Comparison of ENCODE assay signal across 9 mouse cellular contexts in genomic region chr5:130853371-130853770, GRCm38 (mm10).
A peak's percentile ranks its signal among the peaks of the same experiment; 100 is the strongest.
DNase-seq lines count a peak whose midpoint lies in the region; ATAC-seq lines count a peak whose summit lies in the region.
"Had no signal": no experiment of that assay in that cellular context is flagged by ENCODE, and none has a peak within 500 bp of the region (broad histone marks: within the 10 kb centered on the region; RNA-seq: fewer than 3 reads in every experiment).

No protein-coding gene starts in this region.

- no peak overlapping the region for H3K4me3 ChIP-seq in hindbrain, embryonic 10.5 days
- no peak overlapping the region for H3K4me3 ChIP-seq in hindbrain, embryonic 13.5 days
- H3K4me3 ChIP-seq: stomach, embryonic 15.5 days had no signal

- no peak overlapping the region for H3K9ac ChIP-seq in hindbrain, embryonic 13.5 days
- H3K9ac ChIP-seq: stomach, embryonic 15.5 days had no signal

- WGBS in hindbrain, embryonic 10.5 days, result 2% methylated on average over 10 of the region's 10 CpGs
- WGBS in hindbrain, embryonic 13.5 days, result under 1% methylated on average over 10 of the region's 10 CpGs

- H3K4me2 ChIP-seq in hindbrain, embryonic 13.5 days, result no peak overlapping the region
- H3K4me2 ChIP-seq: stomach, embryonic 15.5 days had no signal

- H3K27me3 ChIP-seq in hindbrain, embryonic 10.5 days (ENCODE audit: insufficient read depth, poor library complexity, severe bottlenecking), result no peaks in the 10 kb centered on the region
- 0 out of 2 replicates have a peak, but pooled peaks cover 3% of the 10 kb centered on the region for H3K27me3 ChIP-seq in hindbrain, embryonic 13.5 days
- H3K27me3 ChIP-seq: stomach, embryonic 15.5 days had no signal

- H3K9me3 ChIP-seq in hindbrain, embryonic 10.5 days, result no peaks in the 10 kb centered on the region
- H3K9me3 ChIP-seq in hindbrain, embryonic 13.5 days, result no peaks in the 10 kb centered on the region
- H3K9me3 ChIP-seq: stomach, embryonic 15.5 days had no signal

- H3K4me1 ChIP-seq in hindbrain, embryonic 10.5 days (replicated peaks), result peaks cover 12% of the 10 kb centered on the region
- H3K4me1 ChIP-seq in hindbrain, embryonic 13.5 days (replicated peaks), result peaks cover 4% of the 10 kb centered on the region
- H3K4me1 ChIP-seq: stomach, embryonic 15.5 days had no signal

- DNase-seq in hindbrain, embryonic 10.5 days (ENCODE audit: low spot score), result peak; percentile 86
- peak; percentile 74 to 96 for DNase-seq in cerebellum, adult 18-20 months
- peak; percentile 38 to 96 for DNase-seq in frontal cortex, adult 2 months (ENCODE audit: extremely low spot score in 1 of 2, low spot score in 1 of 2)
- DNase-seq in hindlimb bud, embryonic 11.5 days (ENCODE audit: extremely low spot score, low read depth, low spot score), result peak; percentile 56
- DNase-seq in left cerebral cortex, adult 8-10 months (ENCODE audit: low spot score in 2 of 2), result peak; percentile 61 to 91
- DNase-seq in telencephalon, adult 2 months (ENCODE audit: low read depth, low spot score), result peak; percentile 65

- H3K36me3 ChIP-seq in hindbrain, embryonic 10.5 days, result no peaks in the 10 kb centered on the region
- H3K36me3 ChIP-seq in hindbrain, embryonic 13.5 days, result no peaks in the 10 kb centered on the region
- H3K36me3 ChIP-seq: stomach, embryonic 15.5 days had no signal

- H3K27ac ChIP-seq in hindbrain, embryonic 10.5 days, result no peak overlapping the region
- no peak overlapping the region for H3K27ac ChIP-seq in hindbrain, embryonic 13.5 days
- H3K27ac ChIP-seq: stomach, embryonic 15.5 days had no signal

- ATAC-seq in hindbrain, embryonic 13.5 days (ENCODE audit: low FRiP score), result no peak
- ATAC-seq in monocyte, adult 5-6 weeks (replicated peaks; ENCODE audit: insufficient number of reproducible peaks, low FRiP score, low TSS enrichment, poor library complexity, severe bottlenecking), result peak; percentile 62
